Mouse (Mus musculus): ENCODE measurements around the gene Otulinl.

GRCm38 (mm10) chr15:27669276-27669675 is 12.1 kb downstream of the Otulinl start:
- TF ChIP-seq GATA1 (IDR thresholded peaks at IDR 0.05; ENCODE audit: borderline replicate concordance, low read length) (no peak), FLI1 (IDR thresholded peaks at IDR 0.05; ENCODE audit: low read length) (no peak)
